Mouse (Mus musculus) liver, embryonic 16.5 days (tissue): ENCODE data around the gene Arg1. TPM values are rescaled to one million over a fixed set of nuclear protein-coding genes. Genes with fewer than 3 reads are reported as not detected.

Source experiments
- ATAC-seq: fragments of 200-750 bp; cut with Nextera tagmentation; 2 replicates; pipeline ENCODE4 v1.8.0; 2017; ENCODE audit warnings: low read depth, mild to moderate bottlenecking, moderate number of reproducible peaks, moderate library complexity
- H3K27ac ChIP-seq: fragments of 300-500 bp; sonication (generic); 2 replicates; pipeline ENCODE4 v1.5.1; 2014; ENCODE audit warnings: mild to moderate bottlenecking, low read length
- H3K27me3 ChIP-seq: fragments of 300-500 bp; sonication (generic); 2 replicates; pipeline ENCODE4 v1.6.1; 2014; ENCODE audit warnings: low read depth, low read length, mixed read lengths; ENCODE audit not compliant: control insufficient read depth, insufficient read depth
- H3K36me3 ChIP-seq: fragments of 300-500 bp; sonication (generic); 2 replicates; pipeline ENCODE4 v1.6.1; 2014; ENCODE audit warnings: mild to moderate bottlenecking; ENCODE audit not compliant: control insufficient read depth, insufficient read depth
- H3K4me1 ChIP-seq: fragments of 300-500 bp; sonication (generic); 2 replicates; pipeline ENCODE4 v1.6.1; 2014; ENCODE audit warnings: low read depth, low read length, mixed read lengths; ENCODE audit not compliant: control insufficient read depth
- H3K4me2 ChIP-seq: fragments of 300-500 bp; sonication (generic); 2 replicates; pipeline ENCODE4 v1.6.1; 2014; ENCODE audit warnings: low read depth, low read length, mixed read lengths
- H3K4me3 ChIP-seq: fragments of 300-500 bp; sonication (generic); 2 replicates; pipeline ENCODE4 v1.5.1; 2014; ENCODE audit warnings: low read depth, mild to moderate bottlenecking, low read length
- H3K9ac ChIP-seq: fragments of 300-500 bp; sonication (generic); 2 replicates; pipeline ENCODE4 v1.6.1; 2014; ENCODE audit warnings: low read depth, low read length
- H3K9me3 ChIP-seq: fragments of 300-500 bp; sonication (generic); replicated peaks from 2 replicates; pipeline ENCODE4 v1.6.1; 2016; ENCODE audit warnings: low read length; ENCODE audit not compliant: control insufficient read depth
- WGBS: fragments of 180-500 bp; shearing (Covaris S2); extraction: QIAGEN DNeasy Blood & Tissue Kit; methylation state at CpG from one replicate; pipeline ENCODE4 v1.1.7; 2014; ENCODE audit not compliant: insufficient replicate concordance; 5-methylcytosine and 5-hydroxymethylcytosine counted together
- polyA plus RNA-seq: library from polyadenylated mRNA; unstranded; fragments of >200 nt; fragmentation: Nextera tagmentation; extraction: Ambion mirVana; gene quantifications from 2 replicates; pipeline ENCODE4 v1.2.1, GENCODE M21; 2015

Arg1 gene
- polyA plus RNA-seq, 1 experiment from 2014 or later: 122 TPM

GRCm38 (mm10) chr10:24926380-24926779, 904 bp downstream of the Arg1 start:
- Histone ChIP-seq H3K4me1 (no peaks in the 10 kb centered on the region; the same call in 1 of the 2 replicates), H3K9ac (0 out of 2 replicates have a peak overlapping the region, but pooled peaks have one; percentile 15), H3K4me2 (peak overlapping the region; percentile 30; the same call in 1 of the 2 replicates), H3K9me3 (no peaks in the 10 kb centered on the region), H3K36me3 (no peaks in the 10 kb centered on the region), H3K4me3 (peak overlapping the region; percentile 49), H3K27ac (no peak overlapping the region), H3K27me3 (no peaks in the 10 kb centered on the region)
- WGBS: 60% methylated on average over 10 of the region's 10 CpGs
- ATAC-seq: no peak

- H3K36me3 ChIP-seq: no peaks in the 10 kb centered on the region
- H3K9me3 ChIP-seq: no peaks in the 10 kb centered on the region
- 52% methylated on average over 3 of the region's 3 CpGs for WGBS
- no peaks in the 10 kb centered on the region; the same call in 1 of the 2 replicates for H3K4me1 ChIP-seq
- no peak overlapping the region for H3K9ac ChIP-seq
- H3K27me3 ChIP-seq: no peaks in the 10 kb centered on the region
- ATAC-seq: no peak
- H3K27ac ChIP-seq: no peak overlapping the region
- 0 out of 2 replicates have a peak overlapping the region, but pooled peaks have one; percentile 1 for H3K4me2 ChIP-seq
- no peak overlapping the region for H3K4me3 ChIP-seq
Observed at GRCm38 (mm10) chr10:24924296-24924695, 3.0 kb downstream of the Arg1 start.

- peak; percentile 45 for ATAC-seq
- Histone ChIP-seq H3K4me2 (no peak overlapping the region), H3K4me1 (no peaks in the 10 kb centered on the region), H3K9me3 (no peaks in the 10 kb centered on the region), H3K27me3 (no peaks in the 10 kb centered on the region), H3K36me3 (no peaks in the 10 kb centered on the region; the same call in 1 of the 2 replicates), H3K4me3 (no peak overlapping the region), H3K27ac (no peak overlapping the region), H3K9ac (no peak overlapping the region)
- WGBS: 63% methylated on average over 4 of the region's 4 CpGs
Observed at GRCm38 (mm10) chr10:24922977-24923376, 4.3 kb downstream of the Arg1 start.

- no peak for ATAC-seq
- 82% methylated on average over 6 of the region's 6 CpGs for WGBS
- Histone ChIP-seq H3K4me1 (no peaks in the 10 kb centered on the region), H3K27ac (no peak overlapping the region), H3K4me2 (no peak overlapping the region), H3K9ac (no peak overlapping the region), H3K27me3 (no peaks in the 10 kb centered on the region), H3K9me3 (no peaks in the 10 kb centered on the region), H3K36me3 (peaks cover 19% of the 10 kb centered on the region), H3K4me3 (no peak overlapping the region)
Observed at GRCm38 (mm10) chr10:24915486-24915885, 11.8 kb downstream of the Arg1 start.

GRCm38 (mm10) chr10:24912576-24912975, 14.7 kb downstream of the Arg1 start:
- ATAC-seq: no peak
- H3K27me3 ChIP-seq: no peaks in the 10 kb centered on the region
- 90% methylated on average over 14 of the region's 14 CpGs for WGBS
- H3K4me3 ChIP-seq: no peak overlapping the region
- no peaks in the 10 kb centered on the region for H3K9me3 ChIP-seq
- no peak overlapping the region for H3K9ac ChIP-seq
- H3K4me1 ChIP-seq: no peaks in the 10 kb centered on the region
- no peak overlapping the region for H3K27ac ChIP-seq
- H3K36me3 ChIP-seq: peaks cover 34% of the 10 kb centered on the region
- H3K4me2 ChIP-seq: no peak overlapping the region

- Histone ChIP-seq H3K9ac (no peak overlapping the region), H3K27ac (no peak overlapping the region), H3K36me3 (peaks cover 37% of the 10 kb centered on the region), H3K9me3 (no peaks in the 10 kb centered on the region), H3K4me3 (no peak overlapping the region), H3K4me2 (no peak overlapping the region), H3K27me3 (no peaks in the 10 kb centered on the region), H3K4me1 (no peaks in the 10 kb centered on the region)
- ATAC-seq: peak; percentile 56; the same call in 1 of the 2 replicates
- WGBS: 60% methylated on average over 8 of the region's 8 CpGs
Observed at GRCm38 (mm10) chr10:24911199-24911598, 16.1 kb downstream of the Arg1 start.

- Histone ChIP-seq H3K4me2 (no peak overlapping the region), H3K4me1 (no peaks in the 10 kb centered on the region), H3K27ac (no peak overlapping the region), H3K27me3 (no peaks in the 10 kb centered on the region), H3K9me3 (no peaks in the 10 kb centered on the region), H3K36me3 (peaks cover 57% of the 10 kb centered on the region), H3K4me3 (no peak overlapping the region), H3K9ac (no peak overlapping the region)
- WGBS: 65% methylated on average over 10 of the region's 10 CpGs
- ATAC-seq: no peak
Observed at GRCm38 (mm10) chr10:24905627-24906026, 21.7 kb downstream of the Arg1 start.

- Histone ChIP-seq H3K4me1 (no peaks in the 10 kb centered on the region), H3K9ac (no peak overlapping the region), H3K9me3 (no peaks in the 10 kb centered on the region), H3K36me3 (peaks cover 27% of the 10 kb centered on the region), H3K27ac (no peak overlapping the region), H3K4me3 (no peak overlapping the region), H3K27me3 (no peaks in the 10 kb centered on the region), H3K4me2 (no peak overlapping the region)
- WGBS: 81% methylated on average over 8 of the region's 8 CpGs
- ATAC-seq: no peak
Observed at GRCm38 (mm10) chr10:24895927-24896326, 31.4 kb downstream of the Arg1 start.

- H3K9ac ChIP-seq: no peak overlapping the region
- H3K36me3 ChIP-seq: peaks cover 9% of the 10 kb centered on the region
Observed at GRCm38 (mm10) chr10:24888343-24888742, 38.9 kb downstream of the Arg1 start.

More at GRCm38 (mm10) chr10:24888343-24888742, 38.9 kb downstream of the Arg1 start:
- H3K4me3 ChIP-seq: no peak overlapping the region
- no peak overlapping the region for H3K4me2 ChIP-seq
- ATAC-seq: no peak
- no peaks in the 10 kb centered on the region for H3K9me3 ChIP-seq
- H3K27ac ChIP-seq: no peak overlapping the region
- H3K4me1 ChIP-seq: no peaks in the 10 kb centered on the region
- 93% methylated on average over 7 of the region's 7 CpGs for WGBS
- no peaks in the 10 kb centered on the region for H3K27me3 ChIP-seq
